Mouse (Mus musculus) granulocyte monocyte progenitor cell, adult 5-6 weeks (primary cell): ENCODE measurements around the gene Auts2. TPM values are rescaled to one million over a fixed set of nuclear protein-coding genes. Genes with fewer than 3 reads are reported as not detected.

ENCODE experiments used
- ATAC-seq: replicated peaks from 2 replicates; pipeline ENCODE4 v1.8.0; 2016; ENCODE audit warnings: mild to moderate bottlenecking, moderate TSS enrichment, inconsistent platforms; ENCODE audit not compliant: poor library complexity, severe bottlenecking
- total RNA-seq, 2 experiments: library from RNA; stranded (forward) in 1 of 2; stranded (reverse) in 1 of 2; fragments of 200-712, 200-1000 nt in 1 of 2; fragments of >200 nt in 1 of 2; fragmentation: Nextera tagmentation in 1 of 2; gene quantifications; 2 replicates each; pipeline ENCODE4 v1.2.3; 2014 to 2017

Auts2 gene
- total RNA-seq, 2 experiments from 2014 or later = 0.62 to 109 TPM

DNA sequence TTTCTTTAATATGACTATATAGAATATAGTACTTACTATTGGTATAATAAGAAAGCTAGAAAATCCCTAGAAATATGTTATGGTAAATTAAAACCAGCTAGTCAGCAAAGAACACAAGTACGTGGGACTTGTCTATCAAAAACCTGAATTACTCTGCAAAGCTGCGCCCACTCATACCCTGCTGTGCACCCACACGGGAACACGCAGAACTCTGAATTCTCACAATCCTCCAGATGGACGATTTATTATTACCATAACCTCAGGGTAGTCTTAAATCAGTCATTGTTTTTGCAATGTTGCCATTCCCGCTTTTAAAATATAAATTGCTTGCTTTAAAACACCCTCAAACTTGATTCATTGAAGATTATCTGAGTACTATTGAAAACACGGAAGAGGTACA, 84.6 kb downstream of the Auts2 start:
- ATAC-seq = no peak

DNA sequence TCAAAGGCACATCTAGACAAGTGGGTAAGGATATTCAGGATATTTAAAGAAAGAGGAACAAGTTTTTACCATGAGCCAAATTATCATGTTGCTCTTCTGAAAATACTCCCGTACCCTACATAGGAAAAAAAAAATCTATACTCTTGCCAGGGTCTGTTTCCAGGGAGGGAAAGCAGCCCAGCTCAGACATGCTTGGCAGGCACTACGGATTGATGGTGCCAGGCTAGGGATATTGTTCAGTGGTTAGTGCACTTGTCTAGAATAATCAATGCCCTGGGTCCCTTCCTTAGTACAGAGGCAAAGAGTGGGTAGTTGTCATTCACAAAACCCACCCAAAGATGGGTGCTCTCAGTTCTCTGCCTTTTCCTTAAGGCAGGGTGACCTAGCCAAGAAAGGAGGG, 90.8 kb downstream of the Auts2 start:
- ATAC-seq = peak; percentile 30; the same call in 1 of the 2 replicates

DNA sequence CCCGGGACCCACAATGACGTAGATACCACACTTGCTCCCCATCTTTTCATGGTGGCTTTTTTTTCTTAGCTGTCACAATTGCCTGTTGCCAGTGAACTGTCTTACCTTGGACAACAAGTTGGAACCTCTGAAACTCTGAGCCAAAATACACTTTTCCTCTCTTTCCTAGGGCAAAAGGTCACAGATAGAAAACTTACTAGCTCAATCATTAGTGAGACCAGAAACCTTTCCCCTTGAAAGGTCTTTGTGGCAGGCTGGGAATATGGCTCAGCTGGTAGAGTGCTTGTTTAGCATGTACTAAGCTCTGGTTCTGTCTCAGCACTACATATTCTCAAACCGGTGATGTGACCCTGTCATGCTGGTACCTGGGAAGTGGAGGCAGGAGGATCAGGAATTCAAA, 93.1 kb downstream of the Auts2 start:
- no peak for ATAC-seq

DNA sequence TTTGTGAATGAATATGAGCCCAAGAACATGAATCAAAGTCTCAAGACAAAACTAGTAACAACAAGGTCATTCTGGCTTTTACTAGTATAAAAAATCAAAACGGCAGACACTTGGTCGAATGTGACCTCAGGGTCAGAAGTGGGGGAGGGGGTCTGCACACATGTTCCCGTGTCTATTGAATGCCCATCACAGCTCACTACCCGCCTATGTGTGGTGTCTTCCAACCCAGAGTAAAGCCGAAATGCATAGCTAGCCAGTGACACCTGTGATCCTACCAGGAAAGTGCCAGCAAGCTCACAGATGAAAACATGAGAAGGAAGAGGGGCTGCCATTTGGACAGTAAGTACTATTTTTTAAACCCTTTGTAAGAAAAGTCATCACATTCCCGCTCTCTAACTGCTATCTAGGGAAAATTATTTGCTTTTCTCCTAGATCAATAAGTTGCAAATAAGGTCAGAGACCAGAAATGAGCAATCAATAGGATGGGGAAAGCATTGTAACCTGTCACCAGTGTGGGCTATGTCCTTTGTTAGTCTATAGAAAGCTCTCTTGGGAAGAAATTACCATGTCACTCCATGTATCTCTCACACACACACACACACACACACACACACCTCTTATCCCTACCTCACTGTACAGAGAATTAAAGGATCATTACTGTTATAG, 94.6 kb downstream of the Auts2 start:
- ATAC-seq = no peak

DNA sequence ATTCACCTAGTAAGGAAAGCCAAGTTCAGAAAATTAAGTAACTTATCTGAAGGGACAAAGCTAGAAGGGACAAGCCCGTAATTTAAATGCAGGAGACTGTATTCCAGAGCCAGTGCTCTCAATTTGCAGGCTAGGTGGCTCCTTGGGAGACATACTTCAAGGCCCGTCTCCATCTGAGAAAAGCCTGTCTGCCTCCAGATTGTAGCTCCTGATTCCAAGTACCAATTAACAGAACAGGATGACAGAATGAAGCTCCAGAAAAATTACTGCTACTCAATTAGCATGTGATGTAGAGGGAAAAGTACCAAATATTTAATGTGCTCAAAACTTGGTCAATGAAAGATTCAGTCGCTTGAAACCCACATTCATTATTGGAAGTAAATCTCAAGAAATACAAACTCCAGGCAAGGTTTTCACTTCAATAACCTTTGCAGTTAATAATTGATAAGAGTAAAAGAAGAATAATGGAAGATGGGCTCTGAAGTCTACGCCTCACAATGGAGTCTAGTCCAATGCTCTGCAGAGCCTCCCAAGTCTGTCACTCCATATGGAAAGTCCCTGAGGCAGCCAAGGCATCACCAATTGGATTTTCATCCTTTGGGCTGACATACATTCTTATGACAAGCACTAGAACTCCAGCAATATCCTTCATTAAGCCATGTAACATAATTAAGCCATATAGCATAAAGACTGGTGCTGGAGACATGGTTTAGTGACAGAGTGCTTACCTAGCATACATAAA, 97.8 kb downstream of the Auts2 start:
- ATAC-seq = no peak

DNA sequence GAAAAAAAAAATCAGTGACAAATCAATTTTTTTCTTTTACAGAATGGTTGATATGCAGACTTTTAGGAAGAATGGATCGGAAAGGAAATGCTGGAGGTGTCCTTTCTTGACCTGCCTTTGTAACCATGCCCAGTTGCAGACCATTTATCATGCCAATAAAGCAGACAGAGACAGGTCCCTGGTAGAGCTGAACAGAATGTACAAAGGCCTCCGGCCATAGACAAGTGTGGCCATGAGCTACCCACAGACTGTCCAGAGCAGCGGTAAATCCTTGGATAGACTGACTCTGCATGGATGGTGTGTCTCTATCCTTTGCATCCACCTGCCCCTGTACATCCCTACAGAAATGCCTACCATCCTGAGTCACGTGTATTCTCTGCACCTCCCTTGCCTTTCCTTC, 100.2 kb downstream of the Auts2 start:
- ATAC-seq = no peak

DNA sequence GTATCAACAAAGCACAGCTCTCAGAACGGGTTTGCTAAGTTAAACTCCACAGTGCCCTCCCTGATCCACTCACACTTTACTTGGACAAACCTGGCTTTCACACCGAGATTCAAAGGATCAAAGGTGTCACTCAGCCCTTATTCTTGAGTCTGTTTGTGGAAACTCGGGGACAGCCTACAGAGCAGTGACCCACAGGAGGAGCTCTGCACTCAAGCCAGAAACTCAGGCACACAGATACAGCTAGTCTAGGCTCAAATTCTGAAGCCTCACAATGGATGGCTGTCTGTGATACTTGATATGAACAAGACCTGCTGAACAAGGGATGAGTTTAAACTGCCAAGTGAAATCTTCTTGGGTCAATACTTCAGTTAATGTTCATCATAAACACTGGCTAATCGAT, 104.7 kb downstream of the Auts2 start:
- no peak for ATAC-seq

DNA sequence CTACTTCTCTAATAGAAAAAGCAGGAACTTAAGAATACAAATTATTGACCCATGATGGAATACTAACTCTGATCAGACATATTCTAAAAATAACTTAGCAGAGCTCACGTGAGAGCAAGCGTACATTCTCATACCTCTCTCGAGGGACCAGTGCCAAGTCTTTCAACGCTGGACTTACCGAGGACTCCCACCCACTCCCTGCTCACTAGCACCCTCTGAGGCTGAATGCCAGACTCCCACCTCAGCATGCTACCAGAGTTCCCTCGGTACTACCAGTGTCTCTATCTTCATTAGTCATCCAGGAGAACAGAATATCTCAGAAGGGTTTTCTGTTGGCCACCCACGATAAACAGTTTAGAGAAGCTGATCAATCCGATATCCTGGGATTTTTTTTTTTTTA, 105.2 kb downstream of the Auts2 start:
- ATAC-seq = no peak

DNA sequence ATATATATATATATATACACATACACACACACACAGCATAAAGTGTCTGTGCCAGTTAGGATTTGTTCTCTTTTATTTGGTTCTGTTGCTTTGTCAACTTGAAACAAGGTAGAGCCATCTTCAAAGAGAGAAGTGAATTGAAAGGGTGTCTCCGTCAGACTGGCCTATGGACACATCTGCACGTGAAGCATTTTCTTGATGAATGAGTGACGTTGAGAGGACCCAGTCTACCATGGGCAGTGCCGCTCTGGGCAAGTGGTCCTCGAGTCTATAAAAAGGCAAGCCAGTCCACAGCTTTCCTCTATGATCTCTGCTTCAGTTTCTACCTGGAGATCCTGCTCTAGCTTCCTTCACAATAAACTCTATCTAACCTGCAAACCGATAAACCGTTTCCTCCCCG, 105.7 kb downstream of the Auts2 start:
- no peak for ATAC-seq

DNA sequence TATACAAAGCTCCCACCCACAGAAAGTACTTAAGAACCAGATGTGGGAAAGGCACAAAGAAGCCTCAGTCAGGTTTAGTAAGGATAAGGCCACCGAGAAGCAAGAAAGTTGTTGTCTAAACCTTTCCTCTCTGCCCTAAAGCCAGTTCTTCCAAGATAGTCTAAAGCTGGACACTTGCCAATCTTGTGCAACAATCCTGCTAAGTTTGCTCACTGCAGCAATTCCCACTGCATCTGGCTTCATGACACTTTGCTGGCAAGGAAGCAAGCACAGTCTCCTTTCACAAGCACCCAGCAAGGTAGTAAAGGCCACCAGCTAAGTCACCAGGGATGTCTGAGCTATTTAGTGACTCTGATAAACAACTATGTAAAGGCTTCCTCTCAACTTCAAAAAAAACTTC, 106.2 kb downstream of the Auts2 start:
- peak; percentile 76 for ATAC-seq

DNA sequence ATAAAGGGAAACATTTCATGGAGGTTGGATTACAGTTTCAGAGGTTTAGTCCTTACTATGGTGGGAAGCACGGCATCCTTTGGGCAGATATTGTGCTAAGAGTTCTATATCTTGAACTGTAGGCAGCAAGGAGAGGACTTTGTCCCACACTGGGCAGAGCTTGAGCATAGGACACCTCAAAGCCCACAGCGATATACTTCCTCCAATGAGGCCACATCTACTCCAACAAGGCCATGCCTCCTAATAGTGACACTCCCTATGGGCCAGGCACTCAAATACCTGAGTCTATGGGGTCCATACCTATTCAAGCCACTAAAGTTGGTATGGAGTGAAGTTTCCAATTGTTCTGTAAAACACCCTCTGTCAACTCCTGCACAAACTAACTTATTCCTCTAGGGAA, 106.7 kb downstream of the Auts2 start:
- no peak for ATAC-seq

DNA sequence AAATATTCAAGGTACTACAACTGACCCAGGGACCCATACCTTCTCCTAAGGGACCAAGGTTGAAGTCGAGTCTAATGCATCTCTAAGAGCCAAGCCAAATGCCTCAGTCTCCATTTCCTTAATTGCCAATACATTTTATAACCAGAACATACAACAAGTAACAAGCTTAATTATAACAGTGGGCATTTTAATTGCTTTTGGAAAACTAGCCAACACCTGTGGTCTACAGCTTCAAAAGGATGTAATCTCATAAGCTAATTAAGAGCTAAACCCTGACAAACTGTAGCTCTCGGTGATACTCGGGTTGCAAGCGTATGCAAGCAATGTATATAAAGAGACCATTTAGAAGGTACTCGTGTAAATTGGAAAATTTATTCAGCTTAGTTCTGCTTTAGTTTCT, 107.7 kb downstream of the Auts2 start:
- no peak for ATAC-seq

DNA sequence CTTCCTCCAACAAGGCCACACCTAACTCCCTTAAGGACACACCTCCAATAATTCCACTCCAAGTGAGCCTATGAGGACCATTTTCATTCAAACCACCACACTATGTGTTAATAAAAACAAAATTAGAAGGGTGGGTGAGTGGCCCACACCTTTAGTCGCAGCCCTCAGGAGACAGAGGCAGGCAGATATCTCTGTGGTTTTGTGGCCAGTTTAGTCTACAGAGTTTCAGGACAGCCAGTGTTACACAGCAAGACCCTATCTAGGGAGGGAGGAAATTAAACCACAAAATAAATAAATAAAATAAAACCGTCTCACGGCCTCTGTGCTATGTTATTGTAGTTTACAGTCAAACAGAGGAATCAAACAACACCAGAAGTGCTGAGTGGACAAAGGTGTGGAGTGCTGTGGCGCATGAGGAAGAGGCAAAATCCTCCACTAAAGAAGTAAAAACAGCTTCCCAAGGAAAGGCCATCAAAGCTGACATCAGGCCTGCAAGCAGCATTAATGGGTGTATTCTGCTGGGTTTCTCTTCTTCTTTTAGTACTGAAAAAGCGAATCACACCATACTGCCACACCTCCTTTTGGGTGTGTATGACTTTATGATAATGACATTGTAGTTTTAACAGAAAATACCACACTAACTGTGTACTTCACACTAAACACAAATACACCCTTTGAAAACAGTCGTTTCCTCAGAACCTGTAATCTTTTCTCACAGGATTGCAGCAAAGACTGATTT, 109.6 kb downstream of the Auts2 start:
- peak; percentile 38; the same call in 1 of the 2 replicates for ATAC-seq

DNA sequence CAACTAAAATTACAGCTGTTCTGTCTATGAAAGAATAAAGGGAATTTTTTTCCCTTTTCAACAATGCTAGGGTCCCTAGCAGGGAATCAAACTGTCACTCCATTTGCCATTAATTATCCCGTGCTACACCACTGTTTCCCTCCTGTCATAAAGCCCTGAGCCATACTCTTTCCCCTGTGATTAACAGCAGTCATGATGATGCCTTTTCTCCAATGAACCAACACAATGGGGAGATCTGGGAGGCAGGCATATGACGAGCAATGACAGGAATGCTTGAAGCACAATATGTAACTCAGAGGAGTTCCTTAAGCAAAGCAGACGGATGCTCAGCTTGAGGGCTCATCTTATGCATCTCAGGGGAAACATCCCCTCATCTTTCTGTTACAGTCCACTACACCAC, 113.8 kb downstream of the Auts2 start:
- no peak for ATAC-seq

DNA sequence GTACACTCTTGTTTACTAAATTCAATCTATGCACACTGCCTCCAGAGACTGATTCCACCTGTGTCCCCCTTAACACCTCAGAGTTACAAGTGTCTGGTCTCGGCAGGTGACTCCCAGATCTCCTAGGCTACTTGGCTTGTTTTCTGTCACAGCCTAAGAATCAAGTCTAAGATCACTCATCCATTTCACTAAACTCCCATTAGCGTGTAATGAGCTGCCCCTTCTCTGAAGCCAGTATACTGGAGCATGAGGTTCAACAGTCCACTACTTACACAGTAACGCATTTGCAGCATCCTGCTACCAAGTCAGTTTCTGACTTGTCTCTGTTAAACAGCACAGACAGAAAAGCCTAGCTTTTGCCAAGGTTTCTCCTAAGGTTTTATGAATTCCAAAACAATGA, 116.8 kb downstream of the Auts2 start:
- ATAC-seq = no peak

DNA sequence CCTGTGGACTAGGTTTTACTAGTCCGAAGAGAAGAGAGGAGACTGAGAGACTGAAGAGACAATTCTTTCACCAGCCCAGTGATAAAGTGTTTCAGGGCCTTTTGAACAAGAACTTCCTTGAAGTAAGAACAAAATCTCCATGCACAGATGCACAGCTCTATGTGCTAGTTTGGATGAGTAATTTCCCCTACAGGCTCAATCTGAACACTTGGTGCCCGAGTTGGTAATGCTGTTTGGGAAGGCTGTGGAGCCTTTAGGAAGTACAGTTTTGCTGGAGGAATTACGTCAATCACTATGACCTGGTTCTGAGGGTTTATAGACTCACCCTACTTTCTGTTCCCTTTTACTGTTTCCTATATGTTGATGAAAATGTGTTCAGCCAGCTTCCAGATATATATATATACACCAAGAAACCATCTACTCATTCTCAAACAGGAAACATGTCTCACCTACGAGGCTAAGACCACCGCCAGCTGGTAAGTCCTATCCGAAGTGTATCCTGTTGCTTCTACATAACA, 117.3 kb downstream of the Auts2 start:
- ATAC-seq = peak; percentile 96

DNA sequence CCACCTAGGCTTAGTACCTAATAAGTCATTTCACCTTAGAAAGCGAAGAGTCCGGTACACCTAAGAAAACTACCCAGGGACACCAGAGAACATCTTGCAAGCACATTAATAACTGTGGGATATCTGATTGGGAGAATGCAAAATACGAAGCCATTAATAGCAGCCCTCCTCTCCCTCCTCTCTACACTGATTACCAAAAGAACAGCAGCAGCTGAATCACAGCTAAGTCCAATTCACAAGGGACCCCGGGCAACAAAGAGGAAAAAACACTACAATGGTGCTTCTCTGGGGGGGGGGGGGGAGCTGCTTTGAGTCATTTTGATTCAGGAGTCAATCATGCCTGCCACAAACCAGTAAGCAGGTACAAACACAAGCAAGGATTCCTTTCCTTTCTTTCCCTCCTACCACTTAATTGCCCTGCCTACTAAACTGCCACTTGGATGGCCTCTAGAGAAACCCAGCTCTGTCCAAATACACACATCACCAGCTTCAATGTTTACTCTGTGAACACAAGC, 132.7 kb downstream of the Auts2 start:
- no peak for ATAC-seq

DNA sequence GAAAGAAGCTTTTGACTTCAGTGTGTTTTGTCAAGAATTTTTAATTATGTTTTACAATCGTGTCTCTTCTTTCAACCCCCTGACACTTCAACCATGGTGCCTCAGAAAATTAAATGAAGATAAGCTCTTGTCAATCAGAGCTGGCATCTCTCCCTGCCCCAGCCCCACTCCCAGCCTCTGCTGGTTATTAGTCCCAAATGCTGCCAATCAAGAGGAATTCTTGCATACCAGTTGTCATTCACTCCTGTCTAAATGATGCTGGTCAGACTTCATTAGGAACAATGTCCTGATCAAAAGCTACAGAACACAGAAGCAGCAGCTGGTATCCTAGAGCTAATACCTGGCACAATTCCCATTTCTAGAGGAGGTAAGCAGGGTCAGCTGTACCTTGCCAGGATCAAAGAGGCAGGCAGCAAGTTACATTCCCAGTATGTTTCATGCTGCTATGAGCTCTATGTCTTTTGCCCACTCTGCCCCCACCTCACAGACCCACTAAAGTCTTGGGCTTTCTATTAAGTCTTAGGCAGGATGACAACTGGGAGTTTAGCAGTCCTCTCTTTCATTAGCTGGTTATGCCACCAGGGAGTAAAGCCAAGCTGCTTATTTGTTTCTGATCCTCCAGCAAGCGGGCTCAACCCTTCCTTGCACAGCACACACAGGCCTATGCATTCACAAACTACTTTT, 134.1 kb downstream of the Auts2 start:
- ATAC-seq = no peak

DNA sequence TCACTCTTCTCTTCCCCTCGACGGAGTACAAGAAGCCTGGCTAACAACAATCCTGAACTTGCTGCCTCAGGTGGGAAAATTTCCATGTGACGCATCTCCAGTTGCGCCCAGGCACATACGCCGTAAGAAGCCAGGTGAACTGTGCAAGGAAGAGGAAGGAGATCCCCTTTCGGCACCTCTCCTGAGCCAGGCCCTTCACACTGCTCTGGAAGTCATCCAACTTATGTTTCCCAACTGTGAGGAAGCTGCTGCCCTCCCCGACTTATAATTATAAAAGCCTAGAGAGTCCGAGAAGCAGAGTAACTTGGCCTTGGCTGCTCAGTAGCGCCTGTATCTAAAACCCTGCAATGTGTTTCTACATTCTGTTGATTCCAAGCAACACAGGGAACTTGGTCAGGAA, 142.6 kb downstream of the Auts2 start:
- peak; percentile 53 for ATAC-seq

DNA sequence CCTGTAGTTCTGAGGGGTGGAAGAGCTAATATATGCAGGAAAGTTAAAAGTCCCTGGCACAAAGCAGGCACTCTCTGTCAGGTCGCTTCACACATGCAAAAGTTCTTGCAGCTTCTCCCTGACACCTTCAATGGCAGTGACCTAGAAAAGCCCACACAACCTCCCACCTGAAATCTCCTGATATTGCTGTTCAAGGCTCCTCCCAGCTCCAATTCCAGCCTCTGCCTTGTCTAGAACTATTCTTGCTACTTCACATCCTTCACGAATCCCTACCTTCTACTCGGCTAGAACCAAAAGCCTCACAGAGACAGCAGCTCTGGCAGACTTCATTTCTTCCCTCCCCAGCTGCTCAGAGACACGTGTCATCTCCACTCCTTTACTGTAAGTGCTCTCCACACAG, 143.7 kb downstream of the Auts2 start:
- ATAC-seq = no peak
